Mouse (Mus musculus) E14TG2a.4 (cell line): ENCODE measurements around the gene Iqgap2.

Experiments used
- H3K27me3 ChIP-seq: 2 replicates; pipeline ENCODE4 v1.6.1; 2014; ENCODE audit warnings: low read length, control low read depth; ENCODE audit not compliant: insufficient read depth
- H3K36me3 ChIP-seq: 2 replicates; pipeline ENCODE4 v1.6.1; 2014; ENCODE audit warnings: low read length, control low read depth; ENCODE audit not compliant: insufficient read depth
- H3K4me1 ChIP-seq: replicated peaks from 2 replicates; pipeline ENCODE4 v1.6.1; 2014; ENCODE audit warnings: low read depth, low read length, control low read depth
- H3K4me3 ChIP-seq: replicated peaks from 2 replicates; pipeline ENCODE4 v1.5.1; 2014; ENCODE audit warnings: mild to moderate bottlenecking, low read length
- H3K9me3 ChIP-seq: 2 replicates; pipeline ENCODE4 v1.6.1; 2014; ENCODE audit warnings: low read length, control low read depth
- CTCF ChIP-seq: conservative IDR thresholded peaks from 2 replicates; pipeline ENCODE4 v1.5.1; 2014; ENCODE audit warnings: low read length
- NANOG ChIP-seq: IDR thresholded peaks from 2 replicates; pipeline ENCODE4 v1.6.1; 2014; ENCODE audit warnings: borderline replicate concordance, low read length, mixed read lengths
- POU5F1 ChIP-seq: IDR thresholded peaks from 2 replicates; pipeline ENCODE4 v1.6.1; 2014; ENCODE audit warnings: low read length, borderline replicate concordance

The Iqgap2 gene

GRCm38 (mm10) chr13:95712570-95713268, 179.0 kb downstream of the Iqgap2 start:
- Histone ChIP-seq H3K4me3 (no peak overlapping the region), H3K36me3 (no peaks in the 10 kb centered on the region), H3K27me3 (no peaks in the 10 kb centered on the region), H3K9me3 (no peaks in the 10 kb centered on the region), H3K4me1 (no peaks in the 10 kb centered on the region)
- TF ChIP-seq NANOG (no peak), CTCF (no peak), POU5F1 (no peak)

DNA sequence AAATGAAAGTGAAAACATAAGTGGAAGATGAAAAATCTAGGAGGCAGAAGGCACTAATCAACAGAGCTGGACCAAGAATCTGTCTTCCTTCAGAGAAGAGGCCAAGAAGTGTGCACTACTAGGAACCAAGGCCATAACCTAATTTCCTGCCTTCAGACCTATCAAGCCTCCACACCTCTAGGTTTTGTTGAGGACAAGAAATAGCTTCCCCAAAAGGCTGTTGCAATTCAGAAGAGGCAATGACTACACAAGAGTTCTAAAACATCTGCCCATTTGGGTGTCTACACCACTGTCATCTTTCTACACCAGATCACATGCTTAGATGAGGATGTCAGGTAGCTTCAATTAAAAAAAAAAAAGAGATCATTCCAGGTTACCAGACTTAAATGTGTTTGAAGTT, 179.7 kb downstream of the Iqgap2 start:
- Histone ChIP-seq H3K27me3 (no peaks in the 10 kb centered on the region), H3K36me3 (no peaks in the 10 kb centered on the region), H3K4me1 (no peaks in the 10 kb centered on the region), H3K9me3 (no peaks in the 10 kb centered on the region), H3K4me3 (no peak overlapping the region)
- TF ChIP-seq POU5F1 (no peak), NANOG (no peak), CTCF (no peak)

- no peak for TF ChIP-seq NANOG
- no peak for TF ChIP-seq POU5F1
- no peak for TF ChIP-seq CTCF
- H3K27me3 ChIP-seq = no peaks in the 10 kb centered on the region
- no peak overlapping the region for H3K4me3 ChIP-seq
- H3K36me3 ChIP-seq = no peaks in the 10 kb centered on the region
- H3K4me1 ChIP-seq = no peaks in the 10 kb centered on the region
- no peaks in the 10 kb centered on the region for H3K9me3 ChIP-seq
These were observed 186.1 kb downstream of the Iqgap2 start for GRCm38 (mm10) chr13:95705589-95705988.

DNA sequence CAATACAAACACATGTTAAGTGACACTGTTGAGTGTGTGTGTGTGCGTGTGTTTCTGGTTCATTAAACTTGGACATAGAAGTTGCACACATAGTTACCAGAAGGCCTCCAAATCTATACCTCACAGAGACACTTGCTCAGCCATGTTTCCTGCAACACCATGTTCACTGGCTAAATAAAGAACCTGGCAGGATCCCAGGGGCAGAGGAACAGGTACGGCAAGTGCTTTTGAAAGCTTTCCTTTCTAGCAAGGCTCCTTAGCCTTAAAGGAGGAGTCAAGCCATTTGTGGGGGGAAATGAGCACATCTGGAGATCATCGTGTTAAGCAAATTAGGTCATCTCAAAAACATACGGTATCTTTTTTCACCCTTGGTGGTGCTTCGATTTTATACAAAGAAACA, 188.3 kb downstream of the Iqgap2 start:
- TF ChIP-seq NANOG (no peak), POU5F1 (no peak), CTCF (no peak)
- Histone ChIP-seq H3K4me3 (no peak overlapping the region), H3K27me3 (no peaks in the 10 kb centered on the region)

DNA sequence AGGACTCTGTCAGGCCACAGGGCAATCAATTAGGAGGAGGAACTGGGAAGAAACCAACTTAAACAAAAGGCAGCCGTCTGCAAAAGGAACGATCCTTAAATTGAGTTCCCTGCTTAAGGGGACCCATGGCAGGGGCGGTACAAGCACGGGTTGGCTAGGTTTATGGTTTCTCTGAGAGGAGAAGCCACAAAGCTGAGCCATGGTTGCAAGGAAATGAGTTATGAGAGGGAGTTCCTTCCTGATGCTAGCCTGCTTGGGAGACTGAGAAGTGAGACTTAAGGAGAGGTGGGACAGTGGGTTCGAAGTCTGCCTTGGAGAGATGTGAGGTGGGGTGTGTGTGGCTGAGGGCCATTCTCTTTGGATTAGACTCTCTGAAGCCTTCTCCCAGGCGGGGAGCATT, 193.8 kb downstream of the Iqgap2 start:
- Histone ChIP-seq H3K27me3 (no peaks in the 10 kb centered on the region), H3K4me3 (no peak overlapping the region), H3K36me3 (no peaks in the 10 kb centered on the region), H3K4me1 (peaks cover 9% of the 10 kb centered on the region; the same call in 1 of the 2 replicates), H3K9me3 (no peaks in the 10 kb centered on the region)
- no peak for TF ChIP-seq NANOG
- TF ChIP-seq POU5F1 = no peak
- TF ChIP-seq CTCF = no peak

More for the DNA sequence above, 188.3 kb downstream of the Iqgap2 start:
- Histone ChIP-seq H3K4me1 (no peaks in the 10 kb centered on the region), H3K9me3 (no peaks in the 10 kb centered on the region), H3K36me3 (no peaks in the 10 kb centered on the region)

DNA sequence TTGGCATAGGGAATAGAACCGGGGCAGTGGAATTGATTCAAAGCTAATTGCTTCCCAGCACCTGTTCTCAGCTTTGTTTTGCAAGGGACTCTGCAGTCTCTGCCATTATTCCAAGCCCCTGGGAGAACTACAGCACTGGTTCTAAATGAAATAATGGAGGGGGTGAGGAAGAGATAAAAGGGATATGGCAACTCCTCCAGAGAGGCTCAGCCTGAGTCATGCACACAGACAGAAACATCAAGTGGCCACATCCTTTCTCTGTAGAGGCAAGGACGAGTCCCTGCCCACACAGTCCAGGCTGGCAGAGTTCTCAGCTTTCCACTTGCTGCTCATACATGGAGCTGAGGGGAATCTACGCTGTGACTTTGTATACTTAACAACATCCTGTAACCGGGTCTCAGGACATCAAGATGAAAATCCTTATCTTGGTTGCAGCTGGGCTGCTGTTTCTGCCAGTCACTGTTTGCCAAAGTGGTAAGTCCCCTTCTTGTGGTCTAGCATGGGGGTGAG, 195.0 kb downstream of the Iqgap2 start, which contains the start of gene F2rl2:
TSS of gene F2rl2 (plus strand) at position 200 of the 510 bp plus-strand sequence.
- H3K36me3 ChIP-seq = no peaks in the 10 kb centered on the region
- no peaks in the 10 kb centered on the region for H3K9me3 ChIP-seq
- peak within 1 kb of the TSS; percentile 54 for H3K4me3 ChIP-seq
- no peaks in the 10 kb centered on the region for H3K27me3 ChIP-seq
- TF ChIP-seq CTCF = no peak
- TF ChIP-seq POU5F1 = no peak
- no peak for TF ChIP-seq NANOG
- peaks cover 9% of the 10 kb centered on the region; the same call in 1 of the 2 replicates for H3K4me1 ChIP-seq

GRCm38 (mm10) chr13:95696120-95696653, 195.5 kb downstream of the Iqgap2 start:
- peaks cover 9% of the 10 kb centered on the region; the same call in 1 of the 2 replicates for H3K4me1 ChIP-seq
- H3K27me3 ChIP-seq = no peaks in the 10 kb centered on the region
- no peaks in the 10 kb centered on the region for H3K9me3 ChIP-seq
- H3K36me3 ChIP-seq = no peaks in the 10 kb centered on the region
- no peak for TF ChIP-seq CTCF
- TF ChIP-seq NANOG = no peak
- no peak for TF ChIP-seq POU5F1
- H3K4me3 ChIP-seq = peak overlapping the region; percentile 54

DNA sequence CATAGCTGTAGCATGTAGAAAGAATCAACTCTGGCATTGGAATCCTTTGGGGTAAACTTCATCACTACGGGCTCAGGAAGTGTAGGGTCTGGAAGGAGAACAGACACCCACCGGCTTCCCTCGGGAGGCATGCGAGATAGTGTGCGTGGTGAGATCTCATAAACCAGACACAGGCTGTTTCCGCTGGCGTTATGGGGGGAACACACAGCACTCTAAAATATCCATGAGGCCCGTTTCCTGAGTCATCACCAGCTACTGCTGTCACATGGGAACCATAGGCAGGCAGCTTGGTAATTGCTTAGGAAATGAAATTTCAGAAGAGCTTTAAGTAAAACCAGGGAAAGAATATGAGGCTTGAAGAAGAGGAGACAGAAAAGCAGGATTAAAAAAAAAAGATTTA, 199.5 kb downstream of the Iqgap2 start:
- Histone ChIP-seq H3K36me3 (no peaks in the 10 kb centered on the region), H3K4me1 (peaks cover 9% of the 10 kb centered on the region; the same call in 1 of the 2 replicates), H3K4me3 (no peak overlapping the region), H3K27me3 (no peaks in the 10 kb centered on the region), H3K9me3 (no peaks in the 10 kb centered on the region)
- no peak for TF ChIP-seq CTCF
- TF ChIP-seq NANOG = no peak
- no peak for TF ChIP-seq POU5F1
